Mouse (Mus musculus) lung, adult 2 months (tissue): ENCODE measurements around the gene Dnah17.

Source experiments
- CTCF ChIP-seq: fragments of 200-500 bp; IDR thresholded peaks from 2 replicates; pipeline ENCODE4 v1.5.1; 2011; ENCODE audit warnings: mild to moderate bottlenecking, low read length, control low read depth; ENCODE audit not compliant: insufficient read depth
- POLR2A ChIP-seq: fragments of 200-500 bp; IDR thresholded peaks from 2 replicates; pipeline ENCODE4 v1.6.1; 2011; ENCODE audit warnings: low read depth, mild to moderate bottlenecking, control low read depth, low read length, borderline replicate concordance; ENCODE audit errors: extremely low read depth

GRCm38 (mm10) chr11:118060038-118060437, 70.4 kb downstream of the Dnah17 start:
- TF ChIP-seq CTCF (no peak), POLR2A (no peak)
